Mouse (Mus musculus) neural tube, embryonic 15.5 days (tissue): ENCODE measurements around the gene 0610012G03Rik. TPM values are rescaled to one million over a fixed set of nuclear protein-coding genes. Genes with fewer than 3 reads are reported as not detected.

ENCODE experiments used
- ATAC-seq: fragments of 200-750 bp; cut with Nextera tagmentation; 2 replicates; pipeline ENCODE4 v1.8.0; 2017; ENCODE audit warnings: mild to moderate bottlenecking, moderate TSS enrichment, moderate library complexity; ENCODE audit not compliant: low FRiP score
- H3K27ac ChIP-seq: fragments of 300-500 bp; sonication (generic); replicated peaks from 2 replicates; pipeline ENCODE4 v1.5.1; 2015; ENCODE audit warnings: mild to moderate bottlenecking, inconsistent platforms
- H3K27me3 ChIP-seq: fragments of 300-500 bp; sonication (generic); replicated peaks from 2 replicates; pipeline ENCODE4 v1.6.1; 2015; ENCODE audit warnings: inconsistent platforms
- H3K36me3 ChIP-seq: fragments of 300-500 bp; sonication (generic); 2 replicates; pipeline ENCODE4 v1.6.1; 2015; ENCODE audit warnings: inconsistent platforms
- H3K4me1 ChIP-seq: fragments of 300-500 bp; sonication (generic); 2 replicates; pipeline ENCODE4 v1.6.1; 2015; ENCODE audit warnings: inconsistent platforms
- H3K4me2 ChIP-seq: fragments of 300-500 bp; sonication (generic); 2 replicates; pipeline ENCODE4 v1.6.1; 2015; ENCODE audit warnings: inconsistent platforms, mild to moderate bottlenecking, moderate library complexity
- H3K4me3 ChIP-seq: fragments of 300-500 bp; sonication (generic); replicated peaks from 2 replicates; pipeline ENCODE4 v1.5.1; 2015; ENCODE audit warnings: mild to moderate bottlenecking, inconsistent platforms
- H3K9ac ChIP-seq: fragments of 300-500 bp; sonication (generic); replicated peaks from 2 replicates; pipeline ENCODE4 v1.6.1; 2015; ENCODE audit warnings: mild to moderate bottlenecking, inconsistent platforms
- H3K9me3 ChIP-seq: fragments of 300-500 bp; sonication (generic); replicated peaks from 2 replicates; pipeline ENCODE4 v1.6.1; 2016; ENCODE audit warnings: inconsistent platforms
- WGBS: fragments of 180-500 bp; shearing (Covaris S2); methylation state at CpG from one replicate; pipeline ENCODE4 v1.1.7; 2015; ENCODE audit warnings: mixed read lengths; 5-methylcytosine and 5-hydroxymethylcytosine counted together
- microRNA-seq: library from miRNA; unstranded; fragments of <30 nt; microRNA quantifications from one replicate; pipeline ENCODE4, GENCODE M21; 2017
- polyA plus RNA-seq: library from polyadenylated mRNA; unstranded; fragments of >200 nt; fragmentation: Nextera tagmentation; extraction: Ambion mirVana; gene quantifications from 2 replicates; pipeline ENCODE4 v1.2.1, GENCODE M21; 2015

Gene 0610012G03Rik
- polyA plus RNA-seq, 1 experiment from 2014 or later = 126 TPM

DNA sequence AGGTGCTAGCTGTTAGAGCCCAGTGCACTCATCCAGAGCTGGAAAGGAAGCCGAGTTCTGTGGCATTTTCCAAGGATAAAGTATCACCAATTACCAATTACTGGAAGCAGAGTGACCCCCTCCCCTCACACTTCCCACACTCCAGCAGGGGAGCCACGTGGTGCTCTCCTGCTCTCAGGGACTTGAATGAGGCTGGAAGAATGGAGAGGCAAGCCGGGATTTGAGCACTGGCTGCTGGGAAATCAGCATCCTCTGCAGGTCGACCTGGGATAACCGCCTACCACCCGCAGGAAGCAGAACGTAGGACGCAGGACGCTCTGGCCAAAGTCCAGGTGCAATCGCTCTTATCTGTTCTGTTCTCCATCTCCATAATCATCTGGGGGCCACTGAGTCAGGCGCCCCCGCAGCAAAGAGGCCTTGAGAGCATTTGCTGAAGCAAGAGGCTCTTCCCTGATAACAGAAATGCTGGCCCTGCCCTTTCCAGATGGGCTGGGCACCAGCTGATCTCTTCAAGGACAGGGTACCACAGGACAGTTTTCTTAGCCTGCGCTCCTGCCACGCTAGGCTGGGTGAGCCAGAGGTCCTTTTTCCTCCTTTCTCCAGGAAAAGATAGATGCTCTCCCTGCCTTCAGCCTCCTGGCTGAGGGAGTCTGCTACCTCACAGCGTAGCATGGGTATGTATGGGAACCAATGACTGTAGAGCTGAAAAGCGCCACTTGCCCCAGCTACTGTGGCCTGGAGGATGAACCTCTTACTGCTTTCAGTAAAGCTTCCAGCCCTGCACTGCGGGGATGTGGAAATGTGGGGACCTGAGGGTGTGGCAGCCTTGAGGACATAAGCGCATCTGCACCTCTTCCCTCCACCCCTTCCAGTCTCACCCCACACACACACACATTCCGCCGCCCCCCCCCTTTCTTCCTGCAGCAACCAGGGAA is 42.1 kb downstream of the 0610012G03Rik start:
- H3K27ac ChIP-seq = 0 out of 2 replicates have a peak overlapping the region, but pooled peaks have one; percentile 38
- H3K4me2 ChIP-seq = peak overlapping the region; percentile 48
- H3K4me3 ChIP-seq = no peak overlapping the region
- 41% methylated on average over 20 of the region's 20 CpGs for WGBS
- peak; percentile 60; the same call in 1 of the 2 replicates for ATAC-seq
- no peaks in the 10 kb centered on the region for H3K9me3 ChIP-seq
- H3K36me3 ChIP-seq = no peaks in the 10 kb centered on the region
- H3K27me3 ChIP-seq = no peaks in the 10 kb centered on the region; the same call in 1 of the 2 replicates
- peaks cover 14% of the 10 kb centered on the region for H3K4me1 ChIP-seq
- H3K9ac ChIP-seq = no peak overlapping the region

DNA sequence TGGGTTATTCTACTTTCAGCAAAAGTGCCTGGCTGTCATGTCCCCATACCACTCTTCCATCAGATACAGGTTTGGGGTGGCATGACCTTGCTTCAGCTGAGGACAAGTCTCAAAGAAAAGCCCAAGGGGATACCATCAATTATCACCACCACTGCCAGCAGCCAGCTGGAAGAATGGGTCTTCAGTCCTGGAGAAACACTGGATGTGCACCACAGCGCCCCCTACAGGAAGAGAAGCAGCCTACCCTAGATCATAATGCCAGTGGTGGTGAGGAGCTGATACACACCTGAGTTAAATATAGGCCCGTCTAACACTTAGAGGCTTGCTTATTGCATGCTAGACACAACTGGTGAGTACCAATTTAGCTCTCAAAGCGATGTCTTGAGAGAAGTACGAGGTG is 43.0 kb downstream of the 0610012G03Rik start:
- Histone ChIP-seq H3K4me2 (no peak overlapping the region), H3K27ac (no peak overlapping the region), H3K4me1 (peaks cover 14% of the 10 kb centered on the region), H3K9ac (no peak overlapping the region), H3K36me3 (no peaks in the 10 kb centered on the region), H3K4me3 (no peak overlapping the region), H3K27me3 (no peaks in the 10 kb centered on the region), H3K9me3 (no peaks in the 10 kb centered on the region)
- 77% methylated on average over 4 of the region's 4 CpGs for WGBS
- ATAC-seq = no peak

DNA sequence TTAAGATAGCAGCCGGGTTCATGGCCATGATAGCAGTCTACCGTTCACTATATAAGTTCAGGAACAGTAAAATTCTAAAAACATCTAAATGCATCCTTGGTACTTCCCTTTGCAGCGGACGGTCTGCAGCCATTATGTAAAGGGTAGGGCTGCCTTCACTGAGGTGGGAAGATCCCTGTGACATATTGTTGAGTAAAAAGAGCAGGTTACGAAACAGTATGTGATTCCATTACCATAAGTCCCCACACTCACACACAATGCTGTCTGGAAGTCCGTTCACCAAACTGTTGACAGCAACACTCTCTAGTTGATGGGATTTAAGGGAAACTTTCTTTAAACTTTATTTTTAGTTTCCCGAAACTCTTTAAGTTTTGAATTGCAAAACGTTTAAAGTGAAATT is 45.1 kb downstream of the 0610012G03Rik start:
- no peaks in the 10 kb centered on the region for H3K9me3 ChIP-seq
- 91% methylated on average over 8 of the region's 8 CpGs for WGBS
- no peak for ATAC-seq

DNA sequence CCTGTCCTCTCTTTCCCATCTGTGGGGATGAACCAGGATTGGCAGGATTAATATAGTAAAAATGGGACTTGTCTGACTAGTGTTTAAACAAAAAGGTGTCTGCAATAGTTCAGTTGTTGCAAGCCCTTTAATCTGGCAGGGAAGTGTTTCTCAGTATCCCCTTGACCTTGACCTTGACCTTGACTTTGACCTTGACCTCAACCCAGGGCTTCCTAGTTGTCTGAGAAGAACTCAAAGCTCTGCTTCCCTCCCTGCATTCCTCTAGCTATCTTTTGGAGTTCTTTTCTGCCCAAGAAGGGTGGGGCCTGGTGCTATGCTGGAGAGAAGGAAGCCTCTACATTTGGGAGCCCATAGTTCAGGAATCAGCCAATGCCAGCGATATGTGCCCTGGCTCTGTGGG is 46.4 kb downstream of the 0610012G03Rik start:
- 92% methylated on average over 1 of the region's 1 CpGs for WGBS

More for the DNA sequence above, 45.1 kb downstream of the 0610012G03Rik start:
- H3K27me3 ChIP-seq = no peaks in the 10 kb centered on the region
- no peak overlapping the region for H3K4me3 ChIP-seq
- no peak overlapping the region for H3K9ac ChIP-seq
- H3K27ac ChIP-seq = no peak overlapping the region
- no peaks in the 10 kb centered on the region for H3K36me3 ChIP-seq
- H3K4me2 ChIP-seq = no peak overlapping the region
- H3K4me1 ChIP-seq = peaks cover 23% of the 10 kb centered on the region

DNA sequence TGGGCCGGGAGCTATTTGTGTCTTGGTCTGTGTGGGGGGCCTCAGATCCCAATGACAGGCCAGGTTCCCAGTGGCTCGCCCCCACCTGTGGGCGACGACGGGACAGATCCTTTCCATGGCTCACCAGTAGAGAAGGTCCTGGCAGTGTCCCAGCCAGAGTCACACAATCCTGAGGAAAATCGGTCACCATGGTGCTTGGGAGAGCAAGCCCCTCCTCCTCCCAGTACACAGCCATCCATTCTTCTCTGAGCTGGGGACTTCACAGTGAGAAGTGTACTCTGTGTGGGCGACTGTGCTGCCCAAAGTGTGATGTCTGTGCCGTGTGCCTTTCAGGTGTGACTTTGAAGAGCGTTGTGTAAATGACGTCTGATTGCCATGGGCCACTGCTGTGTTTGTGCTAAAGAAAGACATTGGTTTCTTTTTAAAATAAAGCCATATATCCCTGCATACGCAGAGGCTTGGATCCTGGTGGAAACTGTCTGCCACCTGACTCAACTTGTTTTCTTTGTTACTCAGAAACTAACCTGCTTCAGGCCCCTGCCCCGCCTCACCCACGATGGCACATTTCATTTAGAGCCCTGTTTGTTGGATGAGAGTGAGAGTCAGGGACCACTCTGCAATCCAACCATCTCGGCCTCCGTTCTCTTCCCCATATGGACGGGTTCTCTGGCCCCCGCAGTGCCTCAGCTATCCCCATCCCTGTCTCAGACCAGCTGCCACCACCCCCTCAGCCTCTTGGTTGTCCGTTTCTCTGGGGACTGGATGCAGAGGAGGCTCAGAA is 49.6 kb downstream of the 0610012G03Rik start:
- Histone ChIP-seq H3K27me3 (no peaks in the 10 kb centered on the region), H3K36me3 (no peaks in the 10 kb centered on the region), H3K9me3 (no peaks in the 10 kb centered on the region), H3K4me1 (peaks cover 26% of the 10 kb centered on the region), H3K4me2 (0 out of 2 replicates have a peak overlapping the region, but pooled peaks have one; percentile 6), H3K27ac (peak overlapping the region; percentile 56), H3K4me3 (no peak overlapping the region), H3K9ac (no peak overlapping the region)
- WGBS = 73% methylated on average over 18 of the region's 18 CpGs
- ATAC-seq = peak; percentile 51

More for the DNA sequence above, 46.4 kb downstream of the 0610012G03Rik start:
- H3K4me1 ChIP-seq = peaks cover 35% of the 10 kb centered on the region
- H3K4me2 ChIP-seq = no peak overlapping the region
- H3K36me3 ChIP-seq = no peaks in the 10 kb centered on the region
- ATAC-seq = no peak
- no peaks in the 10 kb centered on the region for H3K27me3 ChIP-seq
- H3K4me3 ChIP-seq = no peak overlapping the region
- no peaks in the 10 kb centered on the region for H3K9me3 ChIP-seq
- H3K27ac ChIP-seq = no peak overlapping the region
- H3K9ac ChIP-seq = no peak overlapping the region

Small RNAs within 50 kb of the gene (microRNA-seq; reads per million reads assigned to microRNA genes)
- not detected for gene Gm26269

Other genes with a start within 250 kb of the 0610012G03Rik start
- gene Meltf, start 69.7 kb downstream of the 0610012G03Rik start, polyA plus RNA-seq = 0.42 and 0.61 TPM in 2 replicates
- 5.2 and 5.7 TPM in 2 replicates for gene Pigz, start 14.6 kb downstream of the 0610012G03Rik start, polyA plus RNA-seq
- gene Ncbp2, start within 50 bp of the 0610012G03Rik start, polyA plus RNA-seq = 90.5 and 98.7 TPM in 2 replicates
- gene Senp5, start 54.8 kb upstream of the 0610012G03Rik start, polyA plus RNA-seq = 15.5 and 16.1 TPM in 2 replicates
- gene Pak2, start 130.8 kb upstream of the 0610012G03Rik start, polyA plus RNA-seq = 23.1 and 26.7 TPM in 2 replicates
- gene Pigx, start 151.2 kb upstream of the 0610012G03Rik start, polyA plus RNA-seq = 93.0 and 95.2 TPM in 2 replicates
- gene Cep19, start 151.3 kb upstream of the 0610012G03Rik start, polyA plus RNA-seq = 48.0 and 50.4 TPM in 2 replicates
- 6.6 and 22.3 TPM in 2 replicates for gene Nrros, start 217.1 kb upstream of the 0610012G03Rik start, polyA plus RNA-seq
- 1.6 TPM in 1 of 2 replicates, not detected in the other for gene Bex6, start 231.3 kb upstream of the 0610012G03Rik start, polyA plus RNA-seq